Mouse (Mus musculus) testis, adult 2 months (tissue): Measurements from ENCODE around the gene Tmem45a. TPM values are rescaled to one million over a fixed set of nuclear protein-coding genes. Genes with fewer than 3 reads are reported as not detected.

ENCODE experiments used
- H3K27ac ChIP-seq: fragments of 200-500 bp; 2 replicates; pipeline ENCODE4 v1.5.1; 2012; ENCODE audit warnings: low read depth, low read length; ENCODE audit not compliant: control insufficient read depth, insufficient read depth
- H3K27me3 ChIP-seq: fragments of 200-500 bp; 2 replicates; pipeline ENCODE4 v1.6.1; 2012; ENCODE audit warnings: mild to moderate bottlenecking, low read length, moderate library complexity; ENCODE audit not compliant: control insufficient read depth, insufficient read depth
- H3K36me3 ChIP-seq: fragments of 200-500 bp; 2 replicates; pipeline ENCODE4 v1.6.1; 2012; ENCODE audit warnings: mild to moderate bottlenecking, low read length; ENCODE audit not compliant: control insufficient read depth, insufficient read depth
- H3K4me1 ChIP-seq: fragments of 200-500 bp; 2 replicates; pipeline ENCODE4 v1.6.1; 2012; ENCODE audit warnings: low read length; ENCODE audit not compliant: control insufficient read depth, insufficient read depth
- H3K4me3 ChIP-seq: fragments of 200-500 bp; 2 replicates; pipeline ENCODE4 v1.5.1; 2012; ENCODE audit warnings: low read depth, mild to moderate bottlenecking, low read length, moderate library complexity, mixed read lengths; ENCODE audit not compliant: control insufficient read depth
- CTCF ChIP-seq: fragments of 200-500 bp; IDR thresholded peaks from 2 replicates; pipeline ENCODE4 v1.5.1; 2012; ENCODE audit warnings: low read depth, mild to moderate bottlenecking, inconsistent platforms, low read length, moderate library complexity; ENCODE audit not compliant: control insufficient read depth, insufficient read depth, insufficient replicate concordance
- POLR2A ChIP-seq: fragments of 200-500 bp; IDR thresholded peaks from 2 replicates; pipeline ENCODE4 v1.6.1; 2012; ENCODE audit warnings: low read depth, mild to moderate bottlenecking, inconsistent platforms, low read length, moderate library complexity; ENCODE audit not compliant: control insufficient read depth
- polyA plus RNA-seq: library from polyadenylated mRNA; depleted of rRNA; stranded (reverse); fragments of >200 nt; gene quantifications from 2 replicates; pipeline ENCODE4 v1.2.3, GENCODE M21; 2012; rRNA removed

The Tmem45a gene
- polyA plus RNA-seq, 1 experiment, result 1.4 TPM

DNA sequence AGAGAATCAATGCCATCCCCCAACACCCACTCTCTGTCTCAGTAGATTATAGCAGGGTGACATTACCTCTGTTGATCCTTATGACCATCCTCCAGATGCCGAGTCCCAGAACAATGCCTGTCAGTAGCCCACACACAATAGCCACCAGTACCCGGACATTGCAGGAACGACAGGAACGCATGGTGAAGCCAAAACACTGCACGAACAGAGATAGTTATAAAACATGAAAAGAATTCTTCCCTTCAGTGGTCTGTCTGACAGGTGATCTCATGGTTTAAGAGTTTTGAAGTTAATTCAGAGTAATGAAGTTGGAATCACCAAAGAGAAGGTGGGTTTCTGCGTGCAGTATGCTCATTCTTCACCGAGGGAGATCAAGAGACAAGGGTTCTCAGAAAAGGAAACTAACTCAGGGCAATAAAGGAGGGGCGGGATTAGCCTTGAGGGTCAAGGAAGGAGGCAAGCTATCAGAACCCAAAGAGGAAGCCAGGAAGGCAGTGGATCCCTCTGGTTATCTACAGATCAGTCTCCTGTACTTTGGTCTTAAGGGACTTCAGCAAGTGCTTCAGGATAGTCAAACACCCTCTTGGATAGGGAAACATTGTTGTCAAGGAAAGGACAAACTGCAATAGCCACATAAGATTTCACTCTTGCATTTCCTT lies 90.4 kb downstream of the Tmem45a start, which contains the start of gene Adgrg7:
Adgrg7 (minus strand) TSS at position 375 of the 659 bp plus-strand sequence.
- no peaks in the 10 kb centered on the region for H3K27me3 ChIP-seq
- H3K27ac ChIP-seq, result no peak within 1 kb of the TSS
- no peaks in the 10 kb centered on the region for H3K36me3 ChIP-seq
- H3K4me1 ChIP-seq, result no peaks in the 10 kb centered on the region
- H3K4me3 ChIP-seq, result no peak within 1 kb of the TSS
- TF ChIP-seq POLR2A, result no peak
- TF ChIP-seq CTCF, result no peak

- Histone ChIP-seq H3K4me1 (no peaks in the 10 kb centered on the region), H3K27me3 (no peaks in the 10 kb centered on the region), H3K4me3 (no peak overlapping the region), H3K36me3 (no peaks in the 10 kb centered on the region), H3K27ac (no peak overlapping the region)
- no peak for TF ChIP-seq CTCF
- no peak for TF ChIP-seq POLR2A
These were observed 91.4 kb downstream of the Tmem45a start for GRCm38 (mm10) chr16:56794383-56795144.

DNA sequence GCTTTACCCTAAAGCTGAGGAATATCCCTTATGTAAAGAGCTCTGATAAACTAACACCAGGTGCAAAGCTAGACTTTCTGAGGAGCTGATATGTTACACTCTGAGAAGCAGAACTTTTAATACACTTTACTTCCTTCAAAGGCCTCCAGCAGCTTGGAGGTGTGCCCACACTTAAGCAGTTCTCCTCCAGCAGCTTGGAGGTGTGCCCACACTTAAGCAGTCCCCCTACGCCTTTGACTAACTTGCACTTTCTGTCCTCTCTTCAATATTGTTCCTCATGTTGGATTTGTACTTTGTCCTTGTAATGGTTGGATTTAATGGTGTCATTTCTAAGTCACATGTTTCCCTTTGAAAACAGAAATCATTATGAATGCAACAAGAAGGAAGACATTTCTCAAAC lies 92.2 kb downstream of the Tmem45a start:
- TF ChIP-seq POLR2A, result no peak
- no peak overlapping the region for H3K27ac ChIP-seq
- no peaks in the 10 kb centered on the region for H3K36me3 ChIP-seq
- H3K27me3 ChIP-seq, result no peaks in the 10 kb centered on the region
- H3K4me3 ChIP-seq, result no peak overlapping the region
- H3K4me1 ChIP-seq, result no peaks in the 10 kb centered on the region

DNA sequence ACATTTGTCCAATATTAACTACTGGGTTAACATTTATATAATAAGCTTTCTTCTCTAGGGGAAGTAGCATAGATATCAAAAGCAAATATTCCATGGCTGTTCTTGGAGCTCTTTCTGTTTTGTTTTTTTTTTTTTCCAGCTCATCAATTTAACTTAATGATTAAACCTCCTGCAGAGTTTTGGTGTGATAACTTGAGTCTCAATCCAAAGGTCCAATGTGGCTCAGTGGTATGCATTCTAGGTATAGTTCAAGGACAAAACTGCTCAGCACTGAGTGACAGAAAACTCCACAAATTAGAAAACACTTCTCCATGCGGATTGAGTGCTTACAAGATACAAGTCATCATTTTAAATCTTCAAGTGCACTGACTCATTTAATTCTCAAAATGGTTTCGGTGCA lies 100.0 kb downstream of the Tmem45a start:
- Histone ChIP-seq H3K36me3 (no peaks in the 10 kb centered on the region), H3K4me1 (no peaks in the 10 kb centered on the region), H3K27ac (no peak overlapping the region), H3K27me3 (no peaks in the 10 kb centered on the region), H3K4me3 (no peak overlapping the region)
- TF ChIP-seq CTCF, result no peak

- Histone ChIP-seq H3K4me3 (no peak overlapping the region), H3K36me3 (no peaks in the 10 kb centered on the region), H3K27me3 (no peaks in the 10 kb centered on the region), H3K27ac (no peak overlapping the region), H3K4me1 (no peaks in the 10 kb centered on the region)
- TF ChIP-seq POLR2A, result no peak
- TF ChIP-seq CTCF, result peak; percentile 24; the same call in 1 of the 2 replicates
These were observed 114.5 kb downstream of the Tmem45a start for GRCm38 (mm10) chr16:56771163-56772105.

Other genes starting within 250 kb of the Tmem45a start
- gene Tfg, start 168.7 kb downstream of the Tmem45a start, polyA plus RNA-seq, result 67.1 and 77.2 TPM in 2 replicates
- 0.30 and 0.48 TPM in 2 replicates for gene Adgrg7, start 90.3 kb downstream of the Tmem45a start, polyA plus RNA-seq
- gene Lnp1, start 41.9 kb upstream of the Tmem45a start, polyA plus RNA-seq, result not detected in 2 replicates
- 1.2 and 1.7 TPM in 2 replicates for gene Tmem45a2, start 185.2 kb upstream of the Tmem45a start, polyA plus RNA-seq
- 20.7 and 24.1 TPM in 2 replicates for gene Tomm70a, start 235.5 kb upstream of the Tmem45a start, polyA plus RNA-seq